Mouse (Mus musculus) limb, embryonic 10.5 days (tissue): ENCODE results near the gene C77080. TPM values are rescaled to one million over a fixed set of nuclear protein-coding genes. Genes with fewer than 3 reads are reported as not detected.
A peak's percentile ranks its signal among the peaks of the same experiment; 100 is the strongest.

Source experiments
- DNase-seq: peaks from one replicate; pipeline ENCODE4 v3.0.0-alpha.2; 2017; ENCODE audit warnings: low spot score
- H3K27ac ChIP-seq: fragments of 300-500 bp; sonication (generic); 2 replicates; pipeline ENCODE4 v1.5.1; 2016; ENCODE audit warnings: mild to moderate bottlenecking
- H3K27me3 ChIP-seq: fragments of 300-500 bp; sonication (generic); 2 replicates; pipeline ENCODE4 v1.6.1; 2016; ENCODE audit warnings: low read depth, mild to moderate bottlenecking; ENCODE audit not compliant: poor library complexity, severe bottlenecking
- H3K36me3 ChIP-seq: fragments of 300-500 bp; sonication (generic); 2 replicates; pipeline ENCODE4 v1.6.1; 2016; ENCODE audit warnings: mild to moderate bottlenecking, moderate library complexity
- H3K4me1 ChIP-seq: fragments of 300-500 bp; sonication (generic); 2 replicates; pipeline ENCODE4 v1.6.1; 2016
- H3K4me3 ChIP-seq: fragments of 300-500 bp; sonication (generic); 2 replicates; pipeline ENCODE4 v1.5.1; 2016; ENCODE audit warnings: mild to moderate bottlenecking, moderate library complexity
- H3K9me3 ChIP-seq: fragments of 300-500 bp; sonication (generic); replicated peaks from 2 replicates; pipeline ENCODE4 v1.6.1; 2016; ENCODE audit warnings: mild to moderate bottlenecking
- WGBS: fragments of 180-500 bp; shearing (Covaris S2); methylation state at CpG from one replicate; pipeline ENCODE4 v1.1.7; 2016; 5-methylcytosine and 5-hydroxymethylcytosine counted together
- polyA plus RNA-seq: library from polyadenylated mRNA; unstranded; fragments of >200 nt; fragmentation: Nextera tagmentation; extraction: Ambion mirVana; gene quantifications from 2 replicates; pipeline ENCODE4 v1.2.1, GENCODE M21; 2016

The C77080 gene
- polyA plus RNA-seq, 1 experiment from 2014 or later = 4.1 TPM

GRCm38 (mm10) chr4:129287472-129287981, 26.3 kb upstream of the C77080 start, which contains the start of gene Sync:
TSS of gene Sync (plus strand) at chr4:129287617.
- no peaks in the 10 kb centered on the region for H3K36me3 ChIP-seq

GRCm38 (mm10) chr4:129286683-129287471, 25.7 kb upstream of the C77080 start:
- H3K27ac ChIP-seq = peak overlapping the region; percentile 50
- no peaks in the 10 kb centered on the region for H3K36me3 ChIP-seq
- H3K9me3 ChIP-seq = no peaks in the 10 kb centered on the region
- peak; percentile 56 for DNase-seq
- peaks cover 17% of the 10 kb centered on the region for H3K4me1 ChIP-seq
- peak overlapping the region; percentile 65 for H3K4me3 ChIP-seq
- H3K27me3 ChIP-seq = peaks cover 45% of the 10 kb centered on the region
- WGBS = 4% methylated on average over 28 of the region's 28 CpGs

More at GRCm38 (mm10) chr4:129287472-129287981, 26.3 kb upstream of the C77080 start, which contains the start of gene Sync:
- H3K9me3 ChIP-seq = no peaks in the 10 kb centered on the region
- peak within 1 kb of the TSS; percentile 65 for H3K4me3 ChIP-seq
- WGBS = under 1% methylated on average over 53 of the region's 53 CpGs
- peaks cover 17% of the 10 kb centered on the region for H3K4me1 ChIP-seq
- peaks cover 45% of the 10 kb centered on the region for H3K27me3 ChIP-seq
- peak; percentile 59 for DNase-seq
- H3K27ac ChIP-seq = peak within 1 kb of the TSS; percentile 50

- Histone ChIP-seq H3K4me3 (peak overlapping the region; percentile 65; the same call in 1 of the 2 replicates), H3K27me3 (peaks cover 45% of the 10 kb centered on the region), H3K27ac (no peak overlapping the region), H3K4me1 (peaks cover 17% of the 10 kb centered on the region), H3K36me3 (no peaks in the 10 kb centered on the region), H3K9me3 (no peaks in the 10 kb centered on the region)
- 70% methylated on average over 5 of the region's 5 CpGs for WGBS
- DNase-seq = no peak
Observed at GRCm38 (mm10) chr4:129286001-129286682, 24.9 kb upstream of the C77080 start.

GRCm38 (mm10) chr4:129284685-129285084, 23.5 kb upstream of the C77080 start:
- Histone ChIP-seq H3K4me3 (no peak overlapping the region), H3K36me3 (no peaks in the 10 kb centered on the region), H3K27me3 (peaks cover 45% of the 10 kb centered on the region), H3K9me3 (no peaks in the 10 kb centered on the region), H3K27ac (no peak overlapping the region), H3K4me1 (peaks cover 17% of the 10 kb centered on the region)
- DNase-seq = no peak
- 78% methylated on average over 2 of the region's 2 CpGs for WGBS

GRCm38 (mm10) chr4:129283226-129283625, 22.0 kb upstream of the C77080 start:
- peaks cover 17% of the 10 kb centered on the region for H3K4me1 ChIP-seq
- H3K36me3 ChIP-seq = no peaks in the 10 kb centered on the region
- no peaks in the 10 kb centered on the region for H3K9me3 ChIP-seq
- H3K27me3 ChIP-seq = peaks cover 36% of the 10 kb centered on the region
- no peak overlapping the region for H3K4me3 ChIP-seq
- H3K27ac ChIP-seq = no peak overlapping the region
- DNase-seq = no peak
- WGBS = 92% methylated on average over 5 of the region's 5 CpGs

- H3K27ac ChIP-seq = no peak overlapping the region
- H3K27me3 ChIP-seq = peaks cover 31% of the 10 kb centered on the region
- H3K9me3 ChIP-seq = no peaks in the 10 kb centered on the region
- no peak overlapping the region for H3K4me3 ChIP-seq
- 84% methylated on average over 5 of the region's 5 CpGs for WGBS
- H3K36me3 ChIP-seq = no peaks in the 10 kb centered on the region
- no peak for DNase-seq
- peaks cover 17% of the 10 kb centered on the region for H3K4me1 ChIP-seq
Observed at GRCm38 (mm10) chr4:129282786-129283185, 21.6 kb upstream of the C77080 start.

- H3K36me3 ChIP-seq = no peaks in the 10 kb centered on the region
- WGBS = 3% methylated on average over 18 of the region's 18 CpGs
- no peaks in the 10 kb centered on the region for H3K27me3 ChIP-seq
- peaks cover 7% of the 10 kb centered on the region for H3K4me1 ChIP-seq
- no peak overlapping the region for H3K4me3 ChIP-seq
- no peak overlapping the region for H3K27ac ChIP-seq
- DNase-seq = peak; percentile 96
- H3K9me3 ChIP-seq = no peaks in the 10 kb centered on the region
Observed at GRCm38 (mm10) chr4:129276453-129276865, 15.3 kb upstream of the C77080 start.

- no peak for DNase-seq
- Histone ChIP-seq H3K27me3 (no peaks in the 10 kb centered on the region), H3K9me3 (no peaks in the 10 kb centered on the region), H3K4me3 (no peak overlapping the region), H3K27ac (no peak overlapping the region), H3K36me3 (no peaks in the 10 kb centered on the region), H3K4me1 (peaks cover 10% of the 10 kb centered on the region)
- 49% methylated on average over 5 of the region's 5 CpGs for WGBS
Observed at GRCm38 (mm10) chr4:129272756-129273046, 11.5 kb upstream of the C77080 start.

GRCm38 (mm10) chr4:129271991-129272755, 11.0 kb upstream of the C77080 start:
- DNase-seq = no peak
- no peaks in the 10 kb centered on the region for H3K36me3 ChIP-seq
- H3K9me3 ChIP-seq = no peaks in the 10 kb centered on the region
- WGBS = 21% methylated on average over 15 of the region's 15 CpGs
- H3K4me3 ChIP-seq = no peak overlapping the region
- peaks cover 10% of the 10 kb centered on the region for H3K4me1 ChIP-seq
- H3K27me3 ChIP-seq = no peaks in the 10 kb centered on the region
- no peak overlapping the region for H3K27ac ChIP-seq

- 62% methylated on average over 1 of the region's 1 CpGs for WGBS
- H3K4me1 ChIP-seq = peaks cover 14% of the 10 kb centered on the region
- H3K9me3 ChIP-seq = no peaks in the 10 kb centered on the region
- H3K27me3 ChIP-seq = no peaks in the 10 kb centered on the region
- DNase-seq = no peak
- no peak overlapping the region for H3K4me3 ChIP-seq
- no peak overlapping the region for H3K27ac ChIP-seq
- no peaks in the 10 kb centered on the region for H3K36me3 ChIP-seq
Observed at GRCm38 (mm10) chr4:129268698-129269097, 7.5 kb upstream of the C77080 start.

- no peak overlapping the region for H3K27ac ChIP-seq
- H3K4me1 ChIP-seq = peaks cover 18% of the 10 kb centered on the region
- no peaks in the 10 kb centered on the region for H3K9me3 ChIP-seq
- H3K4me3 ChIP-seq = no peak overlapping the region
- no peak for DNase-seq
- H3K27me3 ChIP-seq = no peaks in the 10 kb centered on the region
- 92% methylated on average over 5 of the region's 5 CpGs for WGBS
- no peaks in the 10 kb centered on the region for H3K36me3 ChIP-seq
Observed at GRCm38 (mm10) chr4:129266821-129267220, 5.6 kb upstream of the C77080 start.

GRCm38 (mm10) chr4:129266191-129266590, 5.0 kb upstream of the C77080 start:
- H3K9me3 ChIP-seq = no peaks in the 10 kb centered on the region
- no peak overlapping the region for H3K4me3 ChIP-seq
- H3K27me3 ChIP-seq = no peaks in the 10 kb centered on the region
- peaks cover 21% of the 10 kb centered on the region for H3K4me1 ChIP-seq
- no peak for DNase-seq
- 0 out of 2 replicates have a peak overlapping the region, but pooled peaks have one; percentile 4 for H3K27ac ChIP-seq
- no peaks in the 10 kb centered on the region for H3K36me3 ChIP-seq
- whole genome bisulfite sequencing = 92% methylated on average over 4 of the region's 4 CpGs
